Mouse (Mus musculus): Measurements from ENCODE around the gene Mkln1.

GRCm38 (mm10) chr6:31521491-31522355 is 123.2 kb downstream of the Mkln1 start:
- TF ChIP-seq CTCF (IDR thresholded peaks at IDR 0.05; ENCODE audit: borderline replicate concordance, control insufficient read depth, extremely low read depth, insufficient read depth, low read length, poor library complexity) (no peak), POLR2A (IDR thresholded peaks at IDR 0.05; ENCODE audit: control insufficient read depth, extremely low read depth, insufficient read depth, low read length, poor library complexity) (no peak)

Data from thymus, adult 2 months (tissue).